Mouse (Mus musculus): ENCODE data around the gene Smdt1. TPM values are rescaled to one million over a fixed set of nuclear protein-coding genes. Genes with fewer than 3 reads are reported as not detected.
"Not testable (repeated sequence)": the region's sequence is repeated elsewhere in the genome, so short reads cannot be mapped to it uniquely, and the experiment has no call there.

Gene Smdt1
- polyA plus RNA-seq, 1 experiment from 2014 or later: 151 TPM

- H3K27ac ChIP-seq: no peak overlapping the region
- no peaks in the 10 kb centered on the region for H3K79me2 ChIP-seq (ENCODE audit: inconsistent target)
- H3K4me3 ChIP-seq (ENCODE audit: inconsistent target): no peak overlapping the region
- no peaks in the 10 kb centered on the region for H3K36me3 ChIP-seq (ENCODE audit: inconsistent target)
- WGBS (ENCODE audit: missing documents): 94% methylated on average over 6 of the region's 6 CpGs
These were observed 33.7 kb downstream of the Smdt1 start for GRCm38 (mm10) chr15:82372446-82372845.

GRCm38 (mm10) chr15:82372991-82373390 is 34.2 kb downstream of the Smdt1 start:
- H3K79me2 ChIP-seq (ENCODE audit: inconsistent target): no peaks in the 10 kb centered on the region
- 91% methylated on average over 5 of the region's 5 CpGs for WGBS (ENCODE audit: missing documents)
- H3K36me3 ChIP-seq (ENCODE audit: inconsistent target): no peaks in the 10 kb centered on the region
- H3K4me3 ChIP-seq (ENCODE audit: inconsistent target): no peak overlapping the region
- H3K27ac ChIP-seq: no peak overlapping the region

- Histone ChIP-seq H3K4me3 (ENCODE audit: inconsistent target) (no peak overlapping the region), H3K79me2 (ENCODE audit: inconsistent target) (no peaks in the 10 kb centered on the region)
- WGBS (ENCODE audit: missing documents): 98% methylated on average over 5 of the region's 5 CpGs
These were observed 35.7 kb downstream of the Smdt1 start for GRCm38 (mm10) chr15:82374437-82374836.

GRCm38 (mm10) chr15:82375855-82376254 is 37.1 kb downstream of the Smdt1 start:
- H3K4me3 ChIP-seq (ENCODE audit: inconsistent target): no peak overlapping the region
- H3K27ac ChIP-seq: no peak overlapping the region
- H3K36me3 ChIP-seq (ENCODE audit: inconsistent target): no peaks in the 10 kb centered on the region
- H3K79me2 ChIP-seq (ENCODE audit: inconsistent target): no peaks in the 10 kb centered on the region
- 93% methylated on average over 9 of the region's 9 CpGs for WGBS (ENCODE audit: missing documents)

More at GRCm38 (mm10) chr15:82374437-82374836, 35.7 kb downstream of the Smdt1 start:
- H3K27ac ChIP-seq: no peak overlapping the region
- H3K36me3 ChIP-seq (ENCODE audit: inconsistent target): no peaks in the 10 kb centered on the region

- no peaks in the 10 kb centered on the region for H3K36me3 ChIP-seq (ENCODE audit: inconsistent target)
- H3K27ac ChIP-seq: no peak overlapping the region
- 89% methylated on average over 14 of the region's 17 CpGs for WGBS (ENCODE audit: missing documents)
These were observed 37.8 kb downstream of the Smdt1 start for GRCm38 (mm10) chr15:82376393-82377138.

GRCm38 (mm10) chr15:82377701-82378100 is 38.9 kb downstream of the Smdt1 start:
- Histone ChIP-seq H3K27ac (no peak overlapping the region), H3K4me3 (ENCODE audit: inconsistent target) (no peak overlapping the region), H3K79me2 (ENCODE audit: inconsistent target) (no peaks in the 10 kb centered on the region), H3K36me3 (ENCODE audit: inconsistent target) (no peaks in the 10 kb centered on the region)
- WGBS (ENCODE audit: missing documents): 88% methylated on average over 5 of the region's 5 CpGs

More at GRCm38 (mm10) chr15:82376393-82377138, 37.8 kb downstream of the Smdt1 start:
- H3K4me3 ChIP-seq (ENCODE audit: inconsistent target): no peak overlapping the region
- no peaks in the 10 kb centered on the region for H3K79me2 ChIP-seq (ENCODE audit: inconsistent target)

- H3K4me3 ChIP-seq (ENCODE audit: inconsistent target): no peak overlapping the region
- no peak overlapping the region for H3K27ac ChIP-seq
- WGBS (ENCODE audit: missing documents): 88% methylated on average over 15 of the region's 15 CpGs
- no peaks in the 10 kb centered on the region for H3K36me3 ChIP-seq (ENCODE audit: inconsistent target)
- no peaks in the 10 kb centered on the region for H3K79me2 ChIP-seq (ENCODE audit: inconsistent target)
These were observed 39.8 kb downstream of the Smdt1 start for GRCm38 (mm10) chr15:82378261-82379180.

GRCm38 (mm10) chr15:82379511-82379870 is 40.7 kb downstream of the Smdt1 start:
- Histone ChIP-seq H3K4me3 (ENCODE audit: inconsistent target) (no peak overlapping the region), H3K36me3 (ENCODE audit: inconsistent target) (no peaks in the 10 kb centered on the region), H3K79me2 (ENCODE audit: inconsistent target) (no peaks in the 10 kb centered on the region), H3K27ac (no peak overlapping the region)
- WGBS (ENCODE audit: missing documents): 48% methylated on average over 7 of the region's 7 CpGs

- Histone ChIP-seq H3K4me3 (ENCODE audit: inconsistent target) (no peak within 1 kb of the TSS), H3K36me3 (ENCODE audit: inconsistent target) (no peaks in the 10 kb centered on the region), H3K79me2 (ENCODE audit: inconsistent target) (no peaks in the 10 kb centered on the region), H3K27ac (no peak within 1 kb of the TSS)
- WGBS (ENCODE audit: missing documents): 8% methylated on average over 12 of the region's 24 CpGs
These were observed 41.3 kb downstream of the Smdt1 start, which contains the start of gene Cyp2d22 for GRCm38 (mm10) chr15:82379871-82380713. Gene Cyp2d22 (minus strand): TSS chr15:82380260.

GRCm38 (mm10) chr15:82380714-82381062 is 41.9 kb downstream of the Smdt1 start:
- H3K27ac ChIP-seq: no peak overlapping the region
- no peaks in the 10 kb centered on the region for H3K36me3 ChIP-seq (ENCODE audit: inconsistent target)
- H3K4me3 ChIP-seq (ENCODE audit: inconsistent target): no peak overlapping the region
- WGBS (ENCODE audit: missing documents): 55% methylated on average over 7 of the region's 7 CpGs
- H3K79me2 ChIP-seq (ENCODE audit: inconsistent target): no peaks in the 10 kb centered on the region

GRCm38 (mm10) chr15:82382441-82382840 is 43.7 kb downstream of the Smdt1 start:
- 93% methylated on average over 2 of the region's 2 CpGs for WGBS (ENCODE audit: missing documents)
- Histone ChIP-seq H3K27ac (no peak overlapping the region), H3K79me2 (ENCODE audit: inconsistent target) (no peaks in the 10 kb centered on the region), H3K36me3 (ENCODE audit: inconsistent target) (no peaks in the 10 kb centered on the region), H3K4me3 (ENCODE audit: inconsistent target) (no peak overlapping the region)

GRCm38 (mm10) chr15:82385729-82386128 is 47.0 kb downstream of the Smdt1 start:
- Histone ChIP-seq H3K27ac (no peak overlapping the region), H3K36me3 (ENCODE audit: inconsistent target) (no peaks in the 10 kb centered on the region), H3K79me2 (ENCODE audit: inconsistent target) (no peaks in the 10 kb centered on the region), H3K4me3 (ENCODE audit: inconsistent target) (no peak overlapping the region)
- WGBS (ENCODE audit: missing documents): 94% methylated on average over 2 of the region's 2 CpGs

GRCm38 (mm10) chr15:82389916-82390315 is 51.2 kb downstream of the Smdt1 start:
- not testable (repeated sequence) for H3K27ac ChIP-seq; H3K4me3 ChIP-seq (ENCODE audit: inconsistent target); H3K36me3 ChIP-seq (ENCODE audit: inconsistent target); H3K79me2 ChIP-seq (ENCODE audit: inconsistent target)
- WGBS (ENCODE audit: missing documents): 90% methylated on average over 8 of the region's 10 CpGs

GRCm38 (mm10) chr15:82393922-82394321 is 55.2 kb downstream of the Smdt1 start, which contains the start of gene Cyp2d11:
Gene Cyp2d11 (minus strand): TSS chr15:82394022.
- not testable (repeated sequence) for H3K4me3 ChIP-seq (ENCODE audit: inconsistent target); H3K36me3 ChIP-seq (ENCODE audit: inconsistent target); H3K27ac ChIP-seq; H3K79me2 ChIP-seq (ENCODE audit: inconsistent target)
- 93% methylated on average over 2 of the region's 2 CpGs for WGBS (ENCODE audit: missing documents)

Data from macrophage (primary cell).